ENCODE assay signal across 8 mouse cellular contexts in the genomic region with DNA sequence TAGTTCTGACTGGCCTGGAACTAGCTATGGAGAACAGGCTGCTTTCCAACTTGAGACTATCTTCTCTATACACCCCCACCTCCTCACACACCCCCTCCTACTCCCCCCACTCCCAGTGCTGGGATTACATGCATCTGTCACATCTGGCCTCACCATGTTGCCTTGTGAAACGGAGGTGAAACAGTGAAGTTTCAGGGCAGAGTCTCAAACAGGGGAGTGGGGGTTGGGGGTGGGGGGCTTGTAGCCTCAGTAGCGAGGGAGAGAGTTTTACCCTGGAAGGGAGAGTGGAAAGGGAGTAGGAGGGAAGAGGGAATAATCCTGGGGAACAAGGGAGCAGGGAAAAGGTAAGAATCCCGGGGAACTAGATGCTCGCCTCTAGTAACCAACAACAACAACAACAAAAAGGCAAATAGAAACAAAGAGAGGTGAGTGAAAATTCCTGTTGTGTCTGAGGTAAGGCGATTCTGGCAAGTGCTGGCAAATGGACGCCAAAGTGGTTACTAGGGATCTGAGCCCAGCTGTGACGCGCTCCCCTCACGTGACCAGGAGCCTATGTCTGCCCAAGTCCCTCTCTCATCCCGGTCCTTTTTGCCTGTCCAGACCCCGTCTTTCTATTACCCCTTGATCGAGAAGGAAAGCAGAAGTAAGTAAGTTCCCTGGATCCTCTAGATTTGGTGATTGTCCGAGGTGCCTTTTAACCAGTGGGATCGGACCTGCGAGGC. TPM values are rescaled to one million over a fixed set of nuclear protein-coding genes. Genes with fewer than 3 reads are reported as not detected.
A peak's percentile ranks its signal among the peaks of the same experiment; 100 is the strongest.
DNase-seq lines count a peak whose midpoint lies in the region; ATAC-seq lines count a peak whose summit lies in the region.

Gene Tceal1, plus strand, starts transcription at position 537 of the 722 bp plus-strand sequence.

- no peaks in the 10 kb centered on the region for H3K36me3 ChIP-seq in hindbrain, embryonic 14.5 days (replicated peaks; ENCODE audit: control insufficient read depth, insufficient read depth)

- peak within 1 kb of the TSS; percentile 67 for H3K4me2 ChIP-seq in hindbrain, embryonic 14.5 days (replicated peaks)

- H3K9me3 ChIP-seq in hindbrain, embryonic 14.5 days (ENCODE audit: control insufficient read depth, low read length), result no peaks in the 10 kb centered on the region

- H3K27me3 ChIP-seq in hindbrain, embryonic 14.5 days (ENCODE audit: control insufficient read depth, insufficient read depth, low read length), result no peaks in the 10 kb centered on the region

- peak within 1 kb of the TSS; percentile 95 for H3K27ac ChIP-seq in hindbrain, embryonic 14.5 days

- DNase-seq in adrenal gland, adult 18-20 months (ENCODE audit: low spot score in 2 of 2), result peak; percentile 36 to 49
- DNase-seq in cerebellum, postnatal 25 days, result peak; percentile 72 to 81
- DNase-seq in frontal cortex, postnatal 36 days (ENCODE audit: low spot score in 2 of 2), result peak; percentile 61 to 72
- DNase-seq in hindbrain, embryonic 14.5 days (ENCODE audit: low spot score), result peak; percentile 78
- DNase-seq in left cerebral cortex, adult 11 months (ENCODE audit: low spot score), result peak; percentile 58
- peak; percentile 54 for DNase-seq in lung, postnatal 25 days (ENCODE audit: low spot score)
- DNase-seq in retina, postnatal 1 day, result peak; percentile 80
- no peak for DNase-seq in thymus, postnatal 10 days (ENCODE audit: low spot score in 2 of 2)

- peak within 1 kb of the TSS; percentile 83 for H3K9ac ChIP-seq in hindbrain, embryonic 14.5 days

- peak within 1 kb of the TSS; percentile 50 for H3K4me3 ChIP-seq in hindbrain, embryonic 14.5 days (replicated peaks; ENCODE audit: low read length)

- ATAC-seq in hindbrain, embryonic 14.5 days (ENCODE audit: low FRiP score), result peak; percentile 94

- H3K4me1 ChIP-seq in hindbrain, embryonic 14.5 days (replicated peaks; ENCODE audit: control insufficient read depth, insufficient read depth, low read length), result peaks cover 7% of the 10 kb centered on the region; the same call in 1 of the 2 replicates

- WGBS in hindbrain, embryonic 14.5 days, result 27% methylated on average over 15 of the region's 15 CpGs

RNA-seq across cellular contexts. Expression of gene Tceal1, which starts in this region (rescaled TPM):
- 10 to 100 TPM in 1 of 2 experiments, 1 to 10 TPM in 1; 8.3 to 10.8 TPM for total RNA-seq in adrenal gland, adult 18-20 months (2021)
- polyA plus RNA-seq in hindbrain, embryonic 14.5 days (2014; fragmentation: Nextera tagmentation; extraction: Ambion mirVana), result 24.6 and 24.9 TPM in 2 replicates

Comparison
In these comparisons a context has a peak if more than half of its experiments do, and no peak if none do; other contexts are left out.
1. DNase-seq: peak in adrenal gland, adult 18-20 months (2 of 2), cerebellum, postnatal 25 days (2 of 2), frontal cortex, postnatal 36 days (2 of 2), hindbrain, embryonic 14.5 days (single experiment), left cerebral cortex, adult 11 months (single experiment), lung, postnatal 25 days (single experiment) and retina, postnatal 1 day (single experiment); none in thymus, postnatal 10 days (0 of 2).